14 mouse cellular contexts compared by ENCODE assay signal in genomic region chr11:44516362-44516761, GRCm38 (mm10).
"Had no signal": no experiment of that assay in that cellular context is flagged by ENCODE, and none has a peak within 500 bp of the region (broad histone marks: within the 10 kb centered on the region; RNA-seq: fewer than 3 reads in every experiment).

No protein-coding gene starts in this region.

- H3K4me3 ChIP-seq: hindbrain, embryonic 13.5 days; kidney, embryonic 15.5 days; limb, embryonic 15.5 days; lung, embryonic 15.5 days; midbrain, embryonic 12.5 days; neural tube, embryonic 13.5 days had no signal

- H3K9me3 ChIP-seq: hindbrain, embryonic 13.5 days; kidney, embryonic 15.5 days; limb, embryonic 15.5 days; lung, embryonic 15.5 days; midbrain, embryonic 12.5 days; neural tube, embryonic 13.5 days had no signal

- H3K27ac ChIP-seq: hindbrain, embryonic 13.5 days; hindbrain, postnatal 0 days; limb, embryonic 15.5 days; midbrain, embryonic 12.5 days; neural tube, embryonic 13.5 days had no signal

- H3K27me3 ChIP-seq: hindbrain, embryonic 13.5 days; kidney, embryonic 15.5 days; limb, embryonic 15.5 days; lung, embryonic 15.5 days; midbrain, embryonic 12.5 days; neural tube, embryonic 13.5 days had no signal

- DNase-seq: kidney, adult 2 months; kidney, postnatal 36 days; layer of hippocampus, adult 9-11 months; layer of hippocampus, postnatal 36 days; right cerebral cortex, postnatal 14 days; thymus, postnatal 25 days had no signal

- ATAC-seq: hindbrain, postnatal 0 days; midbrain, embryonic 16.5 days had no signal

- H3K9ac ChIP-seq: hindbrain, embryonic 13.5 days; kidney, embryonic 15.5 days; limb, embryonic 15.5 days; lung, embryonic 15.5 days; midbrain, embryonic 12.5 days; neural tube, embryonic 13.5 days had no signal

- H3K36me3 ChIP-seq: hindbrain, embryonic 13.5 days; kidney, embryonic 15.5 days; limb, embryonic 15.5 days; lung, embryonic 15.5 days; midbrain, embryonic 12.5 days; neural tube, embryonic 13.5 days had no signal

- H3K4me2 ChIP-seq: hindbrain, embryonic 13.5 days; kidney, embryonic 15.5 days; limb, embryonic 15.5 days; lung, embryonic 15.5 days; midbrain, embryonic 12.5 days; neural tube, embryonic 13.5 days had no signal
